Mouse (Mus musculus): ENCODE measurements around the gene Park7.

DNA sequence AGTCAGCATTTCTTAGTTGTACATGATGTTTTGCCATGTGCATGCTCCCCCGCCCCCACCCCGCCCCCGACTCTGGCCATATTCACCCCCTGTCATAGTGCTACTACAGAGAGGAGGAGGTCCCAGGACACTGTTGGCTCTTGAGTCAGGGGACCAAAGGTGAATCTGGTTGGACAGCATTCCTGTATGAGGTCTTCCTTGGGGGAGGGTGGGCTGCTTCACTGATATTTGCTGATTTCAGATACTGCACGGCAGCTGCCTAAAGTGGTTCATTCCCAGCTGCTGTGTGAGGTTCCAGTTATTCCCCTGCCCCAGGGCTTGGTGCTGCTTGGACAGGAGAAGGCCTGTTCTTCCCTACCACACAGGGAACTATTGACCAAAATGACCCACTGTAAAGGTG, 25.7 kb downstream of the Park7 start:
- no peak for TF ChIP-seq CTCF (IDR thresholded peaks at IDR 0.05; ENCODE audit: low read depth, low read length)
- TF ChIP-seq POLR2A (IDR thresholded peaks at IDR 0.05; ENCODE audit: borderline replicate concordance, low read depth, low read length) = no peak

Measured in bone marrow macrophage, adult 2 months (primary cell).